Mouse (Mus musculus): ENCODE measurements around the gene Akap11.
A peak's percentile ranks its signal among the peaks of the same experiment; 100 is the strongest.

The Akap11 gene

GRCm38 (mm10) chr14:78528461-78529425 is 7.9 kb downstream of the Akap11 start:
- DNase-seq (ENCODE audit: low spot score), result no peak

- no peak for DNase-seq (ENCODE audit: low spot score)
These were observed 9.7 kb downstream of the Akap11 start for GRCm38 (mm10) chr14:78526907-78527306.

- no peak for DNase-seq (ENCODE audit: low spot score)
These were observed 10.1 kb downstream of the Akap11 start for GRCm38 (mm10) chr14:78526475-78526874.

GRCm38 (mm10) chr14:78525611-78526457 is 10.8 kb downstream of the Akap11 start:
- DNase-seq (ENCODE audit: low spot score), result no peak

GRCm38 (mm10) chr14:78525059-78525458 is 11.5 kb downstream of the Akap11 start:
- no peak for DNase-seq (ENCODE audit: low spot score)

- DNase-seq (ENCODE audit: low spot score), result no peak
These were observed 25.9 kb downstream of the Akap11 start for GRCm38 (mm10) chr14:78510713-78511112.

- no peak for DNase-seq (ENCODE audit: low spot score)
These were observed 26.8 kb downstream of the Akap11 start for GRCm38 (mm10) chr14:78509791-78510190.

- no peak for DNase-seq (ENCODE audit: low spot score)
These were observed 36.0 kb downstream of the Akap11 start for GRCm38 (mm10) chr14:78500578-78500977.

- no peak for DNase-seq (ENCODE audit: low spot score)
These were observed 39.9 kb downstream of the Akap11 start for GRCm38 (mm10) chr14:78496691-78497090.

GRCm38 (mm10) chr14:78495241-78495640 is 41.4 kb downstream of the Akap11 start:
- DNase-seq (ENCODE audit: low spot score), result no peak

GRCm38 (mm10) chr14:78492602-78493001 is 44.0 kb downstream of the Akap11 start:
- no peak for DNase-seq (ENCODE audit: low spot score)

- no peak for DNase-seq (ENCODE audit: low spot score)
These were observed 45.2 kb downstream of the Akap11 start for GRCm38 (mm10) chr14:78491432-78491831.

GRCm38 (mm10) chr14:78482385-78483231 is 54.0 kb downstream of the Akap11 start:
- peak; percentile 43 for DNase-seq (ENCODE audit: low spot score)

- DNase-seq (ENCODE audit: low spot score), result no peak
These were observed 62.5 kb downstream of the Akap11 start for GRCm38 (mm10) chr14:78474058-78474457.

- DNase-seq (ENCODE audit: low spot score), result no peak
These were observed 65.9 kb downstream of the Akap11 start for GRCm38 (mm10) chr14:78470714-78471113.

- no peak for DNase-seq (ENCODE audit: low spot score)
These were observed 67.6 kb downstream of the Akap11 start for GRCm38 (mm10) chr14:78468991-78469390.

GRCm38 (mm10) chr14:78467994-78468393 is 68.6 kb downstream of the Akap11 start:
- DNase-seq (ENCODE audit: low spot score), result no peak

- no peak for DNase-seq (ENCODE audit: low spot score)
These were observed 72.3 kb downstream of the Akap11 start for GRCm38 (mm10) chr14:78464353-78464752.

GRCm38 (mm10) chr14:78459121-78459520 is 77.5 kb downstream of the Akap11 start:
- DNase-seq (ENCODE audit: low spot score), result peak; percentile 70

- peak; percentile 35 for DNase-seq (ENCODE audit: low spot score)
These were observed 77.9 kb downstream of the Akap11 start for GRCm38 (mm10) chr14:78458705-78459104.

GRCm38 (mm10) chr14:78454970-78455369 is 81.6 kb downstream of the Akap11 start:
- DNase-seq (ENCODE audit: low spot score), result no peak

Data from T-cell, adult 2 months (primary cell).